Mouse (Mus musculus) midbrain, embryonic 11.5 days (tissue): ENCODE data around the gene Raf1. TPM values are rescaled to one million over a fixed set of nuclear protein-coding genes. Genes with fewer than 3 reads are reported as not detected.

ENCODE experiments used
- ATAC-seq: fragments of 200-750 bp; cut with Nextera tagmentation; 2 replicates; pipeline ENCODE4 v1.8.0; 2017; ENCODE audit warnings: moderate TSS enrichment, moderate library complexity; ENCODE audit not compliant: low FRiP score
- DNase-seq: peaks from one replicate; pipeline ENCODE4 v3.0.0; 2015; ENCODE audit warnings: low spot score; ENCODE audit errors: missing footprints
- H3K27ac ChIP-seq: fragments of 300-500 bp; sonication (generic); 2 replicates; pipeline ENCODE4 v1.5.1; 2014; ENCODE audit warnings: low read depth, low read length
- H3K27me3 ChIP-seq: fragments of 300-500 bp; sonication (generic); 2 replicates; pipeline ENCODE4 v1.6.1; 2014; ENCODE audit warnings: mild to moderate bottlenecking, low read length, moderate library complexity, mixed read lengths; ENCODE audit not compliant: control insufficient read depth, insufficient read depth
- H3K36me3 ChIP-seq: fragments of 300-500 bp; sonication (generic); 2 replicates; pipeline ENCODE4 v1.6.1; 2014; ENCODE audit warnings: mild to moderate bottlenecking, low read length, moderate library complexity, mixed read lengths; ENCODE audit not compliant: control insufficient read depth, insufficient read depth
- H3K4me1 ChIP-seq: fragments of 300-500 bp; sonication (generic); 2 replicates; pipeline ENCODE4 v1.6.1; 2014; ENCODE audit warnings: low read length; ENCODE audit not compliant: control insufficient read depth, insufficient read depth
- H3K4me2 ChIP-seq: fragments of 300-500 bp; sonication (generic); 2 replicates; pipeline ENCODE4 v1.6.1; 2014; ENCODE audit warnings: mild to moderate bottlenecking, moderate library complexity
- H3K4me3 ChIP-seq: fragments of 300-500 bp; sonication (generic); 2 replicates; pipeline ENCODE4 v1.5.1; 2014; ENCODE audit warnings: low read depth, low read length
- H3K9ac ChIP-seq: fragments of 300-500 bp; sonication (generic); 2 replicates; pipeline ENCODE4 v1.6.1; 2014; ENCODE audit warnings: low read length
- H3K9me3 ChIP-seq: fragments of 300-500 bp; sonication (generic); 2 replicates; pipeline ENCODE4 v1.6.1; 2016; ENCODE audit warnings: low read length; ENCODE audit not compliant: control insufficient read depth
- WGBS: fragments of 180-500 bp; shearing (Covaris S2); extraction: QIAGEN DNeasy Blood & Tissue Kit; methylation state at CpG from one replicate; pipeline ENCODE4 v1.1.7; 2014; 5-methylcytosine and 5-hydroxymethylcytosine counted together
- polyA plus RNA-seq: library from polyadenylated mRNA; unstranded; fragments of >200 nt; fragmentation: Nextera tagmentation; extraction: Ambion mirVana; gene quantifications from 2 replicates; pipeline ENCODE4 v1.2.1, GENCODE M21; 2014

Gene Raf1
- polyA plus RNA-seq, 1 experiment from 2014 or later = 141 TPM

- Histone ChIP-seq H3K9ac (no peak overlapping the region), H3K27ac (no peak overlapping the region), H3K36me3 (no peaks in the 10 kb centered on the region), H3K4me3 (no peak overlapping the region), H3K4me2 (no peak overlapping the region), H3K9me3 (no peaks in the 10 kb centered on the region), H3K4me1 (no peaks in the 10 kb centered on the region), H3K27me3 (no peaks in the 10 kb centered on the region)
- no peak for ATAC-seq
- peak; percentile 78 for DNase-seq
- WGBS = 85% methylated on average over 4 of the region's 4 CpGs
Measured at GRCm38 (mm10) chr6:115688589-115688988, 12.2 kb upstream of the Raf1 start.

- Histone ChIP-seq H3K27ac (no peak overlapping the region), H3K4me3 (no peak overlapping the region), H3K4me1 (no peaks in the 10 kb centered on the region), H3K9ac (no peak overlapping the region), H3K9me3 (no peaks in the 10 kb centered on the region), H3K36me3 (no peaks in the 10 kb centered on the region), H3K4me2 (no peak overlapping the region), H3K27me3 (no peaks in the 10 kb centered on the region)
- no peak for DNase-seq
- 78% methylated on average over 3 of the region's 3 CpGs for WGBS
- no peak for ATAC-seq
Measured at GRCm38 (mm10) chr6:115687753-115688152, 11.3 kb upstream of the Raf1 start.

DNA sequence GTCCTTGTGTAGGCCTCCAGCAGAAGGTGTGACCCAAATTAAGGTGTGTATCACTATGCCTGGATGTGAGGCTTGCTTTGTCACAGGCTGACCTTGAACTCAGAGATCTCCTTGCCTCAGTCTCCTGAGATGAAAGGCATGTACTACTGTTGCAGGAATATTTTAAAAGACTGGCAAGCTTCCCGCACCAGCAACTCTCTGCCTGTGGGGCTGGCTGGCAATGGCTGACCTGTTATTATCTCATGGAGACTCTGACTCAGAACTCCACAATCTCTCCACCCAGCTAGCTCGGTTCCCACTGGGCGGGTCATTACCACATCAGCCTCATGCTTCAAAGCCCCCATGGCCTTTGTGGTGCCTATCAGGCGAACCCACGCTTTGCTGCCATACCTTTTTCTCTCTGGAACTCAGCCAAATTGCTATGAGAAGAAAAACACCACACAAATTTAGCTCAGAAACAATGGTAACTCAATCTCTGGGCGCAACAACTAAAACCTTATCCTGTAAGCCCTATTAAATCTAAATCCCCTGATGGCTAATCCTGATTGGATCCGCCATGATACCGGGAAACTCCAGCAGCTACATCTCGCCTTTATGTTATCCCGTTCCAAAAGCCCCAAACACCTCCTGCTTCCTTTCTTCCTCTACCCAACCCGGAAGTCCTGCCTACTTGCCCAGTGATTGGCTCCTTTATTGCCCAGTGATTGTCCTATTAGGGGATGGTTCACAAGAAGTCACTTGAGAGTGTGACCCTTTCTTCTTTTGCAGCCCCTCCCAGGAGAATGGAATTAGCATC, 8.6 kb upstream of the Raf1 start:
- Histone ChIP-seq H3K9me3 (no peaks in the 10 kb centered on the region), H3K4me2 (peak overlapping the region; percentile 17; the same call in 1 of the 2 replicates), H3K27ac (no peak overlapping the region), H3K4me1 (no peaks in the 10 kb centered on the region), H3K4me3 (no peak overlapping the region), H3K36me3 (no peaks in the 10 kb centered on the region), H3K9ac (no peak overlapping the region), H3K27me3 (no peaks in the 10 kb centered on the region)
- 57% methylated on average over 11 of the region's 11 CpGs for WGBS
- ATAC-seq = no peak
- no peak for DNase-seq

DNA sequence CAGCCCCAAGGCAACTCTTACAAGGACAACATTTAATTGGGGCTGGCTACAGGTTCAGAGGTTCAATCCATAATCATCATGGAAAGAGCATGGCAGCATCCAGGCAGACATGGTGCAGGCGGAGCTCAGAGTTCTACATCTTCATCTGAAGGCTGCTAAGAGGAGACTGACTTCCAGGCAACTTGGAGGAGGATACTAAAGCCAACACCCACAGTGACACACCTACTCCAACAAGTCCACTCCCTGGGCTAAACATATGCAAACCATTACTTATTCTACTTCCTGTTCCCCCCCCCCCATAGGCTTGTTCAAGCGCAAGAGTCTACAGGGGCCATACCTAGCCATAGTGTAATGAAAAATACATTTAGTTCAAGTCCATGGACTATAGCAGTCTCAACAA, 7.8 kb upstream of the Raf1 start:
- Histone ChIP-seq H3K4me2 (no peak overlapping the region), H3K27me3 (no peaks in the 10 kb centered on the region), H3K9me3 (no peaks in the 10 kb centered on the region), H3K36me3 (no peaks in the 10 kb centered on the region), H3K9ac (no peak overlapping the region), H3K4me3 (no peak overlapping the region), H3K4me1 (no peaks in the 10 kb centered on the region), H3K27ac (no peak overlapping the region)
- ATAC-seq (no peak), DNase-seq (no peak)
- 96% methylated on average over 2 of the region's 2 CpGs for WGBS

DNA sequence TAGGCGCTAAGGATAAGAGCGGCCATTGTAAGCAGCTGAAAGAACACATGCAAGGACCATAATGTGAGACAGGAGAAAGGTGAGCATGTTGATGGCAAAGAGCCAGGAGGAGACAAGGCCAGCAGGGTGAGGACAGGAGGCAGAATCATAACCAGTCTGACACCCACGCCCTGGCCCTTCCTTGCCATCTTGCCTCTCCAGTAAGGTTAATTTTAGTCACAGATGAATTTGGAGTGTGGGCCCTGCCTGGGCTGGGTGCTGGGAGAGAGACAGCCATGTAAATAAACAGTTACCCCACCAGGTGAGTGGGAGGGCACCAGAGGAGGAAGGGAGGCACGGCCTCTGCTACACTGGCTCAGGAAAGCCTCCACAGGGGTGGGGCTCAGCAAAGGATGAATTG, 4.6 kb upstream of the Raf1 start:
- WGBS = 89% methylated on average over 4 of the region's 4 CpGs
- Histone ChIP-seq H3K27me3 (no peaks in the 10 kb centered on the region), H3K4me2 (no peak overlapping the region), H3K27ac (no peak overlapping the region), H3K9ac (no peak overlapping the region), H3K36me3 (no peaks in the 10 kb centered on the region), H3K9me3 (no peaks in the 10 kb centered on the region), H3K4me1 (no peaks in the 10 kb centered on the region), H3K4me3 (no peak overlapping the region)
- no peak for DNase-seq
- no peak for ATAC-seq

DNA sequence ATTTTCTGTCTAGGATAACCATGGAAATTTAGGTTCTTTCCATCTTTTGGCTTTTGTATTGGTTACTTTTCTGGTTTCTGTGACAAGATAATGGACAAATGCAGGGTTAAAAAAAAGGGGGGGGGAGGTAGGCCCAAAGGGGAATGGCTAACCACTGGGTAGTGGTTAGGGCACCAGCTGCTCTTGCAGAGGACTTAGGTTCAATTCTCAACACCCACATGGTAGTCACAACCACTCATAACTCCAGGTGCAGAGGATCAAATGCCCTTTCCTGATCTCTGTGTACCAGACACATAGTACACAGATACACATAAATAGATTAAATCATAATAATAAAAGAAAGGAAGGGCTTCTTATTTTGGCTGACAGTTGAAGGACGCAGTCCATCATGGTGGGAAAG, 1.6 kb upstream of the Raf1 start:
- H3K4me3 ChIP-seq = no peak overlapping the region
- H3K27ac ChIP-seq = no peak overlapping the region
- H3K36me3 ChIP-seq = no peaks in the 10 kb centered on the region
- H3K9me3 ChIP-seq = no peaks in the 10 kb centered on the region
- no peaks in the 10 kb centered on the region for H3K27me3 ChIP-seq
- DNase-seq (no peak), ATAC-seq (no peak)
- H3K9ac ChIP-seq = no peak overlapping the region
- peaks cover 8% of the 10 kb centered on the region; the same call in 1 of the 2 replicates for H3K4me1 ChIP-seq
- no peak overlapping the region for H3K4me2 ChIP-seq
- WGBS = 100% methylated on average over 1 of the region's 1 CpGs

GRCm38 (mm10) chr6:115677441-115677840, 1.0 kb upstream of the Raf1 start:
- WGBS = 97% methylated on average over 7 of the region's 7 CpGs
- no peaks in the 10 kb centered on the region for H3K9me3 ChIP-seq
- ATAC-seq (no peak), DNase-seq (no peak)
- no peak overlapping the region for H3K9ac ChIP-seq
- H3K36me3 ChIP-seq = no peaks in the 10 kb centered on the region
- peaks cover 8% of the 10 kb centered on the region; the same call in 1 of the 2 replicates for H3K4me1 ChIP-seq
- H3K27me3 ChIP-seq = no peaks in the 10 kb centered on the region
- H3K4me3 ChIP-seq = no peak overlapping the region; the same call in 1 of the 2 replicates
- peak overlapping the region; percentile 52; the same call in 1 of the 2 replicates for H3K4me2 ChIP-seq
- H3K27ac ChIP-seq = no peak overlapping the region

GRCm38 (mm10) chr6:115675508-115676336, 713 bp downstream of the Raf1 start:
- DNase-seq = peak; percentile 96
- WGBS = 1% methylated on average over 52 of the region's 53 CpGs
- peak; percentile 70 for ATAC-seq

DNA sequence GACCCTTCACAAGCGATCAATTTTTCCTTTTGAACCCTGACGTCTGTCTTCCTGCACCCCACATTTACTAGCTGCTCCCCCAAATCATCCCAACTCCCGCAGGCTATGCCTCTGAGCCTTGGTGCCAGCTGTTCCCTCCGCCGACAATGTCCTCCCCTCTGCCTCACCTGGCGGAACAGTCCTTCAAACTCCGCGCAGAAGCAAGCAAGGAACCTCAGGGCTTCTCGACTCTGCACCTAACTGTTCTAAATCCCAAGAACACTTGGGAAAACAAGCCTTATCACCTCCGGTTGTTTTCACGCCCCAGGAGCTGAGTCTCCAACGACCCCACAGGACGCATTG, 1.3 kb downstream of the Raf1 start:
- Histone ChIP-seq H3K4me1 (peaks cover 8% of the 10 kb centered on the region; the same call in 1 of the 2 replicates), H3K36me3 (no peaks in the 10 kb centered on the region), H3K9ac (peak overlapping the region; percentile 100), H3K9me3 (no peaks in the 10 kb centered on the region), H3K27ac (peak overlapping the region; percentile 95), H3K4me3 (peak overlapping the region; percentile 97), H3K27me3 (no peaks in the 10 kb centered on the region), H3K4me2 (peak overlapping the region; percentile 52)
- ATAC-seq (no peak), DNase-seq (no peak)
- 2% methylated on average over 13 of the region's 13 CpGs for WGBS

More at GRCm38 (mm10) chr6:115675508-115676336, 713 bp downstream of the Raf1 start:
- peak overlapping the region; percentile 52 for H3K4me2 ChIP-seq
- no peaks in the 10 kb centered on the region for H3K27me3 ChIP-seq
- H3K4me1 ChIP-seq = peaks cover 8% of the 10 kb centered on the region; the same call in 1 of the 2 replicates
- H3K27ac ChIP-seq = peak overlapping the region; percentile 95
- no peaks in the 10 kb centered on the region for H3K36me3 ChIP-seq
- H3K9me3 ChIP-seq = no peaks in the 10 kb centered on the region
- H3K4me3 ChIP-seq = peak overlapping the region; percentile 97
- H3K9ac ChIP-seq = peak overlapping the region; percentile 100
